Mouse (Mus musculus) embryonic facial prominence, embryonic 14.5 days (tissue): ENCODE results near the gene Pgk1. TPM values are rescaled to one million over a fixed set of nuclear protein-coding genes. Genes with fewer than 3 reads are reported as not detected.

Experiments
- ATAC-seq: fragments of 200-750 bp; cut with Nextera tagmentation; 2 replicates; pipeline ENCODE4 v1.8.0; 2017; ENCODE audit warnings: low read depth, moderate number of reproducible peaks, moderate TSS enrichment
- DNase-seq: peaks from one replicate; pipeline ENCODE4 v3.0.0-alpha.2; 2015; ENCODE audit warnings: low spot score
- H3K27ac ChIP-seq: fragments of 300-500 bp; sonication (generic); replicated peaks from 2 replicates; pipeline ENCODE4 v1.5.1; 2014; ENCODE audit warnings: low read depth, mild to moderate bottlenecking, low read length, moderate library complexity
- H3K27me3 ChIP-seq: fragments of 300-500 bp; sonication (generic); replicated peaks from 2 replicates; pipeline ENCODE4 v1.6.1; 2014; ENCODE audit warnings: low read length; ENCODE audit not compliant: control insufficient read depth, insufficient read depth
- H3K36me3 ChIP-seq: fragments of 300-500 bp; sonication (generic); 2 replicates; pipeline ENCODE4 v1.6.1; 2014; ENCODE audit warnings: low read length, mixed read lengths; ENCODE audit not compliant: control insufficient read depth, insufficient read depth
- H3K4me1 ChIP-seq: fragments of 300-500 bp; sonication (generic); 2 replicates; pipeline ENCODE4 v1.6.1; 2014; ENCODE audit warnings: antibody characterized with exemption, low read length; ENCODE audit not compliant: control insufficient read depth, insufficient read depth
- H3K4me2 ChIP-seq: fragments of 300-500 bp; sonication (generic); 2 replicates; pipeline ENCODE4 v1.6.1; 2014; ENCODE audit warnings: low read depth, mild to moderate bottlenecking, low read length, moderate library complexity, mixed read lengths
- H3K4me3 ChIP-seq: fragments of 300-500 bp; sonication (generic); 2 replicates; pipeline ENCODE4 v1.5.1; 2014; ENCODE audit warnings: low read depth, mild to moderate bottlenecking, low read length
- H3K9ac ChIP-seq: fragments of 300-500 bp; sonication (generic); 2 replicates; pipeline ENCODE4 v1.6.1; 2014; ENCODE audit warnings: low read depth, mild to moderate bottlenecking, low read length, moderate library complexity, mixed read lengths
- H3K9me3 ChIP-seq: fragments of 300-500 bp; sonication (generic); 2 replicates; pipeline ENCODE4 v1.6.1; 2016; ENCODE audit warnings: low read length; ENCODE audit not compliant: control insufficient read depth
- whole genome bisulfite sequencing: fragments of 180-500 bp; shearing (Covaris S2); extraction: QIAGEN DNeasy Blood & Tissue Kit; methylation state at CpG from one replicate; pipeline ENCODE4 v1.1.7; 2014; 5-methylcytosine and 5-hydroxymethylcytosine counted together
- polyA plus RNA-seq: library from polyadenylated mRNA; unstranded; fragments of >200 nt; fragmentation: Nextera tagmentation; extraction: Ambion mirVana; gene quantifications from 2 replicates; pipeline ENCODE4 v1.2.1, GENCODE M21; 2014

Pgk1 gene
- 304 and 338 TPM in 2 replicates for polyA plus RNA-seq

DNA sequence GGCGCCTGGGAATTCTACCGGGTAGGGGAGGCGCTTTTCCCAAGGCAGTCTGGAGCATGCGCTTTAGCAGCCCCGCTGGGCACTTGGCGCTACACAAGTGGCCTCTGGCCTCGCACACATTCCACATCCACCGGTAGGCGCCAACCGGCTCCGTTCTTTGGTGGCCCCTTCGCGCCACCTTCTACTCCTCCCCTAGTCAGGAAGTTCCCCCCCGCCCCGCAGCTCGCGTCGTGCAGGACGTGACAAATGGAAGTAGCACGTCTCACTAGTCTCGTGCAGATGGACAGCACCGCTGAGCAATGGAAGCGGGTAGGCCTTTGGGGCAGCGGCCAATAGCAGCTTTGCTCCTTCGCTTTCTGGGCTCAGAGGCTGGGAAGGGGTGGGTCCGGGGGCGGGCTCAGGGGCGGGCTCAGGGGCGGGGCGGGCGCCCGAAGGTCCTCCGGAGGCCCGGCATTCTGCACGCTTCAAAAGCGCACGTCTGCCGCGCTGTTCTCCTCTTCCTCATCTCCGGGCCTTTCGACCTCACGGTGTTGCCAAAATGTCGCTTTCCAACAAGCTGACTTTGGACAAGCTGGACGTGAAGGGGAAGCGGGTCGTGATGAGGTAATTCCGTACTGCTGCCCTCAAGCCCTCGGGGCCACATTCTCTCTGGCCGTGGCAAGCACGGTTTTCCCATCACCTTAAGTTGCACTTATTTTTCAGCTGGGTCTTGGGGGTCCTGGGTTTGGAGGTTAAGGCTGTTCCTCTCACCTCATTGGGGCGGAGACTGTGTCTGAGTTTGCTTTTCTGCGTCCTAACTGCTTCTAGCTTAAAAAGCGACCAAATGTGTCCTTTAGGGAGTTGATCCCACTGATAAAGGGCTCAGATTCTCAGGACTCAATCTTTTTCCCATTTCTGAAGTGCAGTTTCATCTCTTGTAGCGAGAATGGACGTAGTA is at the start of gene Pgk1:
Pgk1 (plus strand) TSS at position 388 of the 937 bp plus-strand sequence.
- peaks cover 1% of the 10 kb centered on the region; the same call in 1 of the 2 replicates for H3K36me3 ChIP-seq
- H3K4me3 ChIP-seq = peak within 1 kb of the TSS; percentile 56
- H3K4me2 ChIP-seq = peak within 1 kb of the TSS; percentile 51
- 16% methylated on average over 36 of the region's 55 CpGs for WGBS
- peak within 1 kb of the TSS; percentile 71 for H3K9ac ChIP-seq
- H3K9me3 ChIP-seq = no peaks in the 10 kb centered on the region
- peaks cover 3% of the 10 kb centered on the region for H3K4me1 ChIP-seq
- H3K27me3 ChIP-seq = 0 out of 2 replicates have a peak, but pooled peaks cover 2% of the 10 kb centered on the region
- peak within 1 kb of the TSS; percentile 92 for H3K27ac ChIP-seq
- ATAC-seq (peak; percentile 98), DNase-seq (peak; percentile 98)

DNA sequence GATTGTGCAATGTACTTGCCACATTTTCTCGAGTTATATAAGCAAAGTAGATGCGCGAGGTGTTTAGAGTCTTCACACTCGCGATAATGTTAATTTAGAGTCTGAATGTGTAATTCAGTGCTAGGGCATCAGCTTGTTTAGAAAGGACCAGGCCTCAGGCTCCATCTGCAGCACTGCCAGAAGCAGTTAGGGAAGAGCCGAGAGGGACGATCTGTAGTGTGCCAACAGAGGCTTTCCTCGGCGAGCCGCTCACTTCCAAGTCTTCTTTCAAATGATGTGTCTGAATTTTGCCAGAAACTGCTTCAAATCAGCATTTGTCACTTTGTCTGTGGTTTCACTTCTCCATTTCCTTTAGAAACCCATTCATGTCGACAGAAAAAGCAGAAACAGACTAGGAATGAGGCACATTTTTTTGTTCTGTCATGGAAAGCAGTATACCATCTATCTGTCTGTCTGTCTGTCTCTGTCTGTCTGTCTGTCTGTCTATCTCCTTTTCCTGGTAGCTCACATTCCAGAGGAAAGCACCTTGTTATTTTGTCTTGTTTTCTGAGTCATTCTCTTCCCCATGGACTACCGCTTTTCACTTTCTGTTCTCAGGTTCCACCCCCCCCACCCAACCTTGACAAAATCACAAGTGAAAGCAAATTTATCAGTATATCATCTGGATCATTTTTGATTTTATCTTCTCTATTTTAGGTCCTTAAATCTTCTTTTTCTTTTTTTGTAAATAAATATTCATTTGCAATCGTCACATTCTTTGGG is 47.4 kb upstream of the Pgk1 start:
- 0 out of 2 replicates have a peak, but pooled peaks cover 5% of the 10 kb centered on the region for H3K27me3 ChIP-seq
- DNase-seq (no peak), ATAC-seq (no peak)

DNA sequence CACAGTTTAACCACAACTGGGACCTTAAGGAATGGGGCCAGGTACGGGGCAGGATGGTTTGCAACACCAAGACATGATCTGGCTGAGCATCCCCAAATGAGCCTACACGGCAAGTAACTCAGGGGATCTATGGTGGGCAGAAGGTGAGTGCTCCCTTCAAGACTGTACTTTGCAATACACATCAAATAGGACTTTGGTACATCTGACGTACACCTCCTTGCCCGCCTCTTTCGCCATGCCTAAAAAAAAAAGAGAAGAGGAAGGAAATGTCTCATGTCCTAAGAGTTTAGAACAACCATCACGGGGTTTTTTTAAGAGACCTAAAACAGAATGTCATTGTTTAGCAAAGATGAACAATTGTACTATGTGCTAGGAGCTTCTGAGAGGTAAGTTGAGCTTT is 44.0 kb upstream of the Pgk1 start, which contains the start of gene Tlr13:
Tlr13 (plus strand) TSS at position 269 of the 400 bp plus-strand sequence.
- no peak within 1 kb of the TSS for H3K4me2 ChIP-seq
- no peak for ATAC-seq

More for the DNA sequence above, 47.4 kb upstream of the Pgk1 start:
- no peak overlapping the region for H3K27ac ChIP-seq
- no peaks in the 10 kb centered on the region for H3K4me1 ChIP-seq
- no peak overlapping the region for H3K4me2 ChIP-seq
- WGBS = 81% methylated on average over 13 of the region's 13 CpGs
- no peak overlapping the region for H3K4me3 ChIP-seq
- H3K36me3 ChIP-seq = no peaks in the 10 kb centered on the region
- no peak overlapping the region for H3K9ac ChIP-seq
- no peaks in the 10 kb centered on the region for H3K9me3 ChIP-seq

DNA sequence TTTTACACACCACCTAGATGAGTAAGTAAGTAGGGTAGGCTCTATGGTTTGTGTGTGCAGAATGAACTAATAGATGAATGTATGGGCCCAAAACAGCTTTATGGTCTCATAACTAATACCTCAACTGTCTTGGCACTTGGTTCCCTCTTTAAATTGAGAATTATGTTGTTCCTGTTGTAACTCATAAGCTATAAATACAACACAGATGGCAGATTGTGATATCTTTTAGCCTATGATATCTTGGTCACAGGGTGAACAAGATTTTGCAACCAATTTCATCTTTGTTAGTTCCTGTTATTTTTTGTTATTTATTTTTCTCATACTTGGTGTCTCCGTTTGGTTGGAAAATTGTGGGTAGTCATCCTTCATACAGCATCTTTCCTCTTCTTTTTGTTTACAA is 38.7 kb upstream of the Pgk1 start:
- WGBS = 93% methylated on average over 1 of the region's 1 CpGs

More for the DNA sequence above, 44.0 kb upstream of the Pgk1 start, which contains the start of gene Tlr13:
- no peak within 1 kb of the TSS for H3K27ac ChIP-seq
- H3K9me3 ChIP-seq = no peaks in the 10 kb centered on the region
- 88% methylated on average over 6 of the region's 6 CpGs for WGBS
- DNase-seq = no peak
- H3K9ac ChIP-seq = no peak within 1 kb of the TSS
- no peaks in the 10 kb centered on the region for H3K36me3 ChIP-seq
- 0 out of 2 replicates have a peak, but pooled peaks cover 13% of the 10 kb centered on the region for H3K27me3 ChIP-seq
- H3K4me3 ChIP-seq = no peak within 1 kb of the TSS
- no peaks in the 10 kb centered on the region for H3K4me1 ChIP-seq

DNA sequence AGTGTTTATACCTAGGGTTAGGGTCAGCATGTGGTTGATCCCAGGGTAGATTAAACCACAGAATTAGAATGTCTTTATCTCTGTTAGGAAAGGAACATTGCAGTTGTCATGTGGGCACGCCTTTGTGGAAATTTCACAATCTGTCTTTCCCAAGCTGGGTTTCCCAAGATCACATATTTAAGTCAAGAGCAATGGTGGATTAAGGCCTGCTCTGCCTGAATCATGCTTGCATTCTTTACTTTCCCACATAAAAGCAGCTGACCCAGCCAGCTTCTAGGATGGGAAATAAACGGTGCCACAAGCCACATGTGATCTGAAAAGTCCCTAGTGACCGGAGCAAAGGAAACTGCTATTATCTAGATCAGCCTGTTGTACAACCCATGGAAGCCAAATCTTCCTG is 37.4 kb upstream of the Pgk1 start:
- no peak for ATAC-seq

More for the DNA sequence above, 38.7 kb upstream of the Pgk1 start:
- no peak for ATAC-seq
- Histone ChIP-seq H3K9ac (no peak overlapping the region), H3K27me3 (0 out of 2 replicates have a peak, but pooled peaks cover 8% of the 10 kb centered on the region), H3K4me3 (no peak overlapping the region), H3K9me3 (no peaks in the 10 kb centered on the region), H3K4me1 (no peaks in the 10 kb centered on the region), H3K4me2 (no peak overlapping the region), H3K36me3 (no peaks in the 10 kb centered on the region), H3K27ac (no peak overlapping the region)
- no peak for DNase-seq

DNA sequence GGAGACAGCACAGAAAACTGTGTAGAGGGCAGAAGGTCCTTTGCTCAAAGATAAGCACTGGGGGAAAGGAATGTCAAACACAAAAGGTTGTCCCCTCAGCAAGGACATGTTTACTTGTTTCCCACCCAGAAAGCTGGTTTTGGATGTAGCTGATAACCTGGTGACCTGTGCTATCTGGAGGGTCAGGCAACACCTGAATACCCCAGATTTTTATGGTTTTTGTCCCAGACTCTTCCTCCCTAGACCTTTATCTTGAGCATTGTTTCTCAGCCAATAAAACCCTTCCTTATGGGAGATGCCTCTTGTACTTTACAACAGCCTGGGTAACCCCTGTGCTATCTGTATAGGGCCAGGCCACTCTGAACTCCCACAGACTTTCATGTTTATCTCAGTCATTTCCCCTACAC is 32.7 kb upstream of the Pgk1 start:
- ATAC-seq (no peak), DNase-seq (no peak)
- Histone ChIP-seq H3K4me1 (no peaks in the 10 kb centered on the region), H3K4me3 (no peak overlapping the region), H3K9me3 (no peaks in the 10 kb centered on the region), H3K27me3 (no peaks in the 10 kb centered on the region), H3K27ac (no peak overlapping the region), H3K9ac (no peak overlapping the region), H3K4me2 (no peak overlapping the region), H3K36me3 (no peaks in the 10 kb centered on the region)

More for the DNA sequence above, 37.4 kb upstream of the Pgk1 start:
- Histone ChIP-seq H3K27me3 (0 out of 2 replicates have a peak, but pooled peaks cover 8% of the 10 kb centered on the region), H3K4me1 (no peaks in the 10 kb centered on the region), H3K4me2 (no peak overlapping the region), H3K9me3 (no peaks in the 10 kb centered on the region), H3K9ac (no peak overlapping the region), H3K27ac (no peak overlapping the region), H3K4me3 (no peak overlapping the region), H3K36me3 (no peaks in the 10 kb centered on the region)
- WGBS = 65% methylated on average over 3 of the region's 3 CpGs
- no peak for DNase-seq

DNA sequence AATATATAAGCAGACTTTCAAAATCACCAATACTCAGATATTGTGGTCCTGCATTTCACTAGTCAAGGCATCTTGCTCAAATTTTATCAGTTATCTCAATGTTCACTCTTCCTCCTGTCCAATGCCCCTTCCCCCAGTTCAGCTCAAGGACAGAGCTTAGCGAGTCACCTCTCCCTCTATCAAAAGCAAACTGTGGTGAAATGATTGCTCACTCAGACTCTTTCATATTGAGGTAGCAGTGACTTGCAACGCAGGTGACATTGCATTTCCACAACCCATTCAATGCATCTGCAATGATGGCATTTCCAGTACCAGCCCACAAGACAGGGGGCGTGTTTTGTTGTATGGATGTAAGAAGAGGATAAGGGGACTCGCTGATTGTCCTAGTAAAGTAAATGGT is 31.0 kb upstream of the Pgk1 start:
- Histone ChIP-seq H3K9ac (no peak overlapping the region), H3K4me1 (no peaks in the 10 kb centered on the region), H3K27me3 (no peaks in the 10 kb centered on the region), H3K4me3 (no peak overlapping the region), H3K4me2 (no peak overlapping the region), H3K36me3 (no peaks in the 10 kb centered on the region), H3K9me3 (no peaks in the 10 kb centered on the region), H3K27ac (no peak overlapping the region)
- no peak for ATAC-seq
- 81% methylated on average over 4 of the region's 4 CpGs for WGBS
- no peak for DNase-seq

DNA sequence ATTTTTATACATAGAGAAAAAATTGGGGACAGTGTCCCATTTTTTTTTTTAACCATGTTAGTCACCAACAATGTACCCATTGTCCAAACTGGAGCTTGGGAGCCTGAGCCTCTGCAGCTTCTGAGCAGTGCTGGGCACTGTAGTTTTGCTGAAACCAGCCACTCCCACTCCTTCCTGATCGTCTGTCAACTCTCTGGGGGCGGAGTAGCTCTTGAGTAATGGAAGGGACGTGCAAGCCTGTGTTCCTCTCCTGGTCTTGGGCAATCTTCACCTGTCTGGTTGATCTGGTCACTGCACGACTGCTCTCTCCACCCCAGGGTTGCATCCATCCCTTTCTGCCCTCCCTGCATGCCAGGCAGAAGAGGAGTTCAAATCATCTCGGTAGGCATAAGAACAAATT is 22.9 kb upstream of the Pgk1 start:
- 61% methylated on average over 5 of the region's 5 CpGs for WGBS
- H3K36me3 ChIP-seq = no peaks in the 10 kb centered on the region
- no peaks in the 10 kb centered on the region for H3K4me1 ChIP-seq
- no peak overlapping the region for H3K4me2 ChIP-seq
- H3K27ac ChIP-seq = no peak overlapping the region
- H3K9ac ChIP-seq = no peak overlapping the region
- no peak for ATAC-seq
- H3K4me3 ChIP-seq = no peak overlapping the region
- no peaks in the 10 kb centered on the region for H3K27me3 ChIP-seq
- H3K9me3 ChIP-seq = no peaks in the 10 kb centered on the region
- peak; percentile 16 for DNase-seq
